Mouse (Mus musculus) left cerebral cortex, adult 11 months (tissue): ENCODE results near the gene Brd2.

Experiments used
- DNase-seq: peaks from one replicate; pipeline ENCODE4 v3.0.0; 2022; ENCODE audit warnings: low spot score

The Brd2 gene

DNA sequence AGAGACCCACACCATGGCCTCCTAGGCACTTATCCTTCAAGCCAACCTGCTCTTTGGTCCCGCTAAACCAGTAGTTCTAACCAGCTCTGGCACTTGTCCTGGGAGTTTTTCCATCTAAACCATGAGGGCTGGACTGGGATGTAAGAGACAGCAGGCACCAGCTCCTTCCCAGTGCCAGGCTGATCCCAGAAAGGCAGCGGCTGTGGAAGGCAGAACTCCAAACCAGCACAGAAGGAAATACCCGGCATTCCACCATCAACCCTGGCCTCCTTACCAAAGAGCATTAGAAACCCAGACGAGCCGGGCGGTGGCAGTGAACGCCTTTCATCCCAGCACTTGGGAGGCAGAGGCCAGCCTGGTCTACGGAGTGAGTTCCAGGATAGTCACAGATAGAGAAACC is 12.1 kb downstream of the Brd2 start:
- no peak for DNase-seq

- no peak for DNase-seq
These were observed 12.6 kb downstream of the Brd2 start for GRCm38 (mm10) chr17:34109806-34110195.

DNA sequence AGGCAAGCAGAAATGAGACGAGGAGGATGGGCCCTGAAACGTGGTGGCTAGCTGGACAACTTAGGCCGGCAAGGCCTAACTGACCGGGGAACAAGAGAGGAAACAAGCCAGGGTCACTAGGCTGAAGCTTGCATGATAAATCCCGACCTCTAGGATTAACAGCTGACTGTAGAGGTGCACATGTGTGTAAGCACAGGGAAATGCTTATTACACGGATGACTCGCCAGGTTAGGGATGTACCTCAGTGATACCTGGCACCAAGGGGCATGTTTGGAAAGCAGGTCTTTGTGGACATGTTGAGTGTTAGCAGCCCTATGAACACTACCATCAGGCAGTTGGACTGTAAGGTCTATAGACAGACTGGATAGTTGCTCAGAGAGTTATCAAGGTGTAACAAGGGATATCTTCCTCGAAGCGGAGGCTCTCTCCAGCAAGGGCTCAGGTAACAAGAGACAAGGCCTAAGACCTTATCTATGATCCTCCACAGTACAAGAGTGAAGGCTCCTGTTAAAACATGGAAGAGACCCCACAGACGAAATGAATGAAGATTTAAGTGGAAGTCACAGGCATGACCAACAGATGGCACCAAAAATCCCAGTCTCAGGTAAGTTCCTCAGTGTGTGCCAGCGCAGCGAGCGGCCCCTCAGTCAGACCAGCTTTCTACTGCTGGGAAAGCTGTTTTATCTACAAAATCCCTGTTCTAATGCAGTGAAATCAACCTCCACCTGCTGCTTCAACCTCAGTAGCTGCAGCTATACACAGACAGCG is 13.2 kb downstream of the Brd2 start:
- no peak for DNase-seq

DNA sequence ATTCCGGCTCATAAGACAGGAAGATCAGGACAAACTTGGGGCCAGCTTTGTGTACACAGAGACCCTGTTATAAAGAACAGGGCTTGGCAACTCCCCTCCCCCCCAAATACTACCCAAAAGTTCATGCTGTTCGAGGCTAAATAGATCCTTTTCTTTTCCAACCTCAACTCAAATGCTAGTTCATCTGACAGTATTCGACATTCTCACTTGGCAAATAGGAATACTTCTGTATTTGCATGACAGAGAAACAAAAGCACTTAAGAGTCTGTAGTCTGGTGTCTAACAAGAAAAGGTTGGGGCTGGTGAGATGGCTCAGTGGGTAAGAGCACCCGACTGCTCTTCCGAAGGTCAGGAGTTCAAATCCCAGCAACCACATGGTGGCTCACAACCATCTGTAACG is 14.0 kb downstream of the Brd2 start:
- no peak for DNase-seq

- no peak for DNase-seq
These were observed 15.1 kb downstream of the Brd2 start for GRCm38 (mm10) chr17:34107109-34107867.

- no peak for DNase-seq
These were observed 15.9 kb downstream of the Brd2 start for GRCm38 (mm10) chr17:34106555-34106954.

DNA sequence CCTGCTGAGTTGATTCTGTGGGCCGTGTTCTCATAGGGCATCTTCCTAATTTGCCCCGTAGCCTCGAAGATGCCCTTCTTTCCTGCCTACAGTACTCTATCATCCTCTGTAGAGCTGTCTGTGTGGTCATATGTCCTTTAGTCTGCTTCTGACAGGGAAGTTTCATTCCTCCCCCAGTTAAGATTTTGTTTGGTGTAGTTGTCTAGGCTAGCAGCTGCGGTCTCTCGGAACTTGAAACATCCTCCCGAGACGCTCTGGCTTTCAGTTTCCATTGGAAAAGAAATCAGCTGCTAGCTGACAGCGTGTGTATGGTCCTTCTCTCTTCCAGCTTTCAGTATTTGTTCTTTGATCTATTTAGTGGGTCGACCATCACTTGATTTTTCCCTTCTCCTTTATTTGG is 17.6 kb downstream of the Brd2 start:
- DNase-seq = no peak

DNA sequence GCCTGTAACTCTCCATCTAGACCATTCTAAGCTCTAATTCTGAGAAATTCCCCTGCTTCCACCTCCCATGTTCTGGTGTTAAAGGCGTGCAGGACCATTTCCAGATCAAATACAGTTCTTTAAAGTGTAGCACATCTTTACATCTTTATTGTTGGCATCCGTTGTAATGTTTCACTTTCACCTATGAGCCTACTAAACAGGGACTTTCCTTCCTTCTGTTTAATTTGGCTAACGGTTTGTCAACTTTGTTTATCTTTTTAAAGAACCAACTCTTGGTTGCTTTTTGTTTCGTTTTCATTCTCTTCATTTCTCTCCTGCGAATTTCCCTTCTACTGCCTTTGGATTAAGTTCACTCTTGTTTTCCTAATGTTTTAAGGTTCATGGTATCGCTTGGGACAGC is 19.6 kb downstream of the Brd2 start:
- no peak for DNase-seq

DNA sequence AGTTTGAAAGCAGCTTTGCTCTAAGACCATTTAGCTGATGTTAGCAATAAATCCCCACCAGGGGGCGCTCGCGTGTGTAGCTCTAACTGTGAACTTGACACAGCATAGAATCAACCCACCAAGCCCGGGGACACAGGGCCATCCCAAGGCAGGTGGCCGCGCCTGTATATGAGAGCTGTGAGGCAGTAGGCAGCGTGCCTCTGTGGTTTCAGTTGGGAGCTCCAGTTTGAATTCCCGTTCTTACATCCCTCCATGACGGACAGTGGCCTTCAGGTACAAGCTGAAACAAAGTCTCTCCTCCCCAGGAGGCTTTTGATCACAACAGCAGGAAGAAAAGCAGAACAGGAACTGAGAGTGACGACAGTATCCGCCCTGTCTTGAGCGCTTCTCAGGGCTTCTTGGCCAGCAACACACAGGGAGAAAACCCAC is 20.8 kb downstream of the Brd2 start:
- peak; percentile 84 for DNase-seq

DNA sequence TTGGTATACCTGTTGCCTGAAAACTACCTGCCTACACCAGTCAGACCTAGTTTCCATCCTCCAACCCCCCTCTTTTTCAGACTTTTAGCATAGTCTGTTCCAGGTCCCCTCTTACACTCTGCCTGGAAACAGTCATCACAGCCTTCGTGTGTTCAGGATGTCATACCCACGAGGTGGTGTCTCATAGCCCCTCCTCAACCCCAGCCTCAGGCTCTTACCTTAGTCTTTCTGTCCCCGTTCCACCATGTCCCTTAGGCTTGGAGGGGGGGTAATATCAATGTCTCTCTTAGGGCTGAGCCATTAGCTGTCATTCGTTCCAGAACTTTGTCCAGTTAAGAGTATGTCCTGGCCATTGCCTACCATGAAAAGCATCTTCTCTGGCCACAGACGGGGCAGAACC is 21.2 kb downstream of the Brd2 start:
- DNase-seq = no peak

DNA sequence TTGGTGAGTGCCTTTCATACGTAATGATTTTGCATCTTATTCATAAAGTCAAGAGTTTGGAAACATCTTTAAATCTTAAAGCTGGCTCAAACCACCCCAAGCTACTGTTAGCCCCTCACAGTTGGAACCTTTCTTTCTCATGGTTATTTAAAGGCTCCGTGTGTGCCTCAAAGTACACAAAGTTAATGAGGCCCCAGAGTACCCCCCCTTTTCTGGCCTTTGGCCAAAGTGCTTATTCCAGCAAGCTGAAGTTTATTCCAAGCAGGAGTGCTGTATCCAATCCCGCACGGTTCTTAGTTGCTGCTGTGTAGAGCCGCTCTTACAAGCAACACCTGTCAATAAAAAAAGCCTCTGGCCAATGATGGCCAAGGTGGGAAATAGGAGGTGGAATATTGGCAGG is 22.9 kb downstream of the Brd2 start:
- no peak for DNase-seq

DNA sequence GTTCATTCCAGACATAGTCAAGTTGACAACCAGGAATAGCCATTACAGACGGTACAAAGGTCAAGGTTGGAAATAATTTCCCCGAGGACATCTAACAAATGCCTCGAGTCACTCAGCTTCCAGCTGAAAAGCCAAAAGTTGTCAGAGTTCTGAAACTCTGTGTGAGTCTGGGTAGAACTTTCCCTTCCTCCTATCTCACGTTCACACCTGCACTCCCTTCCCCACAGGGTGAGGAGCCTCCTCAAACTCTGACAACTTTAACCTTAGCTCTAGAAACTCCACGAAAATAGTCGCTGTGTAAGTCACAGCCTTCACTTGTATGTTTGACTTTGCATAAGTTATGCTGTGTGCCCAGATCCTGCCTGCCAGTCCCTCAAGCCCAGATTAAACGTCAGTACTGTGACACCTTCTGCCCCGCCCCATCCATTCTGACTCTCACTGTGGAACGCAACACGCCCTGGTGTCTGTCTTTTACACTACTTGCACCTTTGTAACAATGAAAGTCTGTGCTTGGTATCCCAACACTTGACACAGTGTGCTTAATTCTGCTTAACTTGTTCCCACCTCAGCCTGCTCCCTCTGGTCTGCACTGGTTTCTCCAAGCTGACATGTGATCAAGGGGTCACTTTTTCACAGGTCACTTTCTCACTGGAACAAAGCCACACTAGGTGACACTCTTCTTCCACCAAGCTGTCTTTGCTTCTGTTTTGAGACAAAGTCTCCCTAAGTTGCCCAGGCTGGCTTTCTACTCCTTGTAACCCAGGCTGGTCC is 23.5 kb downstream of the Brd2 start:
- no peak for DNase-seq

DNA sequence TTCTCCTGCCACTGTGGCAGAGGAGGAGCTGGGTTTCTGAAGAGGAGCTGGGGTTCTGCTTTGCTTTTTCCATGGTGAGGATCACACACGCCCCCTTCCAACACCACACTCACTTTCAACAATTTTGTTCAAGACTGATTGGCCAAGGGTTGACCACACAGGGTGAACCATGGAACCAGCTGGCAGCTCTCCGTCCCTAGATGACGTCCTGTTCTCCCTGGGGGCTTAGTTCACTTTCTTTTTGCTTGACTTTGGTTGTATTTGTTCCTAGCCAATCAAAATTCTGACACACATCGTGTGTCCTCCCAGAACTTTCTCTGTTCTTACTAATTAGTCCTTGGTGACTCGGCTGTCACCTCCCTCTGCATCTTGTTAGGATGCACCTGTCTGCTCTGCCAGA is 25.2 kb downstream of the Brd2 start:
- DNase-seq = no peak

GRCm38 (mm10) chr17:34096497-34097010 is 25.9 kb downstream of the Brd2 start:
- no peak for DNase-seq

- DNase-seq = no peak
These were observed 28.0 kb downstream of the Brd2 start for GRCm38 (mm10) chr17:34094283-34095035.

- DNase-seq = no peak
These were observed 29.1 kb downstream of the Brd2 start for GRCm38 (mm10) chr17:34093199-34093874.

DNA sequence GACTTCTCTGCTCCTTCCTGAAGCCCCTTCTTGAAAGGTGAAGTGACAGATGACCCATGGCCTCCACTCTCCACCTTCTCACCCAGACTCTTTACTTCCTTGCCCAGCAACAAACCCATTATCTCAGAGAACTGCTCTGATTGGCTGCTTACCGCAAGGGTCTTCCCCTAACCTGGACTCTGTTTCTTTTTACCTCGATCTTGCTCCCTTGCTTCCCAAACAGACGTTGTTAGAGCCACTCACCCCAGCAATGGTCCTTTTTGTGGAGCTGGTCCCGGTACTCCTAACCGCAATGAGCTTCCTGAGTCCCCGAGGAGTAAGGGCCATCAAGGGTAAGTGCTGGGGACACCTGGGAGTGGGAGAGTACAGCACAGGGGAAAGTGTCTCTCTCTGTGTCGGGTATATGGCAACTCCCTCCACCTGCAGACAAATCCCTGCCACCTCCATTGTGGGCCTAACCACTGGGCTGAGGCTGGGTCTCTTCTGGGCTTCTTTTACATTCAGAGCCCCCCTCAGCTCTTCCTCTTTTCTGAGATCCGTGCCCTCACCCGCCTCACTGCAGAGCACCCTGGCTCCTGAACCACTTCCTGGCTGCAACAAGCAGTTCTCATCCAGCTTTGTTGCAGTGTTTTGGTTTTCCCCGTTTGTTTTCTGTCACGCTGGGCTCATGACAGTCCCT is 30.1 kb downstream of the Brd2 start, which contains the start of gene H2-Oa:
TSS of gene H2-Oa (plus strand) at position 144 of the 679 bp plus-strand sequence.
- no peak for DNase-seq

DNA sequence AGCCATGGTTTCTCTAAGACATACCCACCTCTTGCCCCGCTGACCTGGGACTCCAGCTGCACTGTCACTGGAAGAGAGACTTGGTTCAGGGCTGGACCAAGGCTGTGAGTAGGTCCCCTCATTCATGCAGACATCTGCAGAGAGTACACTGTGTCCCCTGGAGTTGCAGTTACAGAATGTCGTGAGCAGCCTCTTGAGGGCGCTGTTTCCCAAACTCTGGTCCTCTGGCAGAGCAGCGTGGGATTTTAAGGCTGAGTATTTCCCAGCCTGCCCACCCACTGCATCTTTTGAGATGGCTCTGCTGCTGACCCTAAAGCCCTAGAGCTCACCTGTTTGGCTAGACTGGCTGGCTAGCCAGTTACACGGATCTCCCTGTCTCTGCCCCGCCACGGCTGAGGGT is 31.5 kb downstream of the Brd2 start:
- no peak for DNase-seq

- DNase-seq = no peak
These were observed 34.3 kb downstream of the Brd2 start for GRCm38 (mm10) chr17:34088124-34088523.

- no peak for DNase-seq
These were observed 35.0 kb downstream of the Brd2 start for GRCm38 (mm10) chr17:34087386-34087785.

- DNase-seq = no peak
These were observed 39.3 kb downstream of the Brd2 start for GRCm38 (mm10) chr17:34083104-34083503.
